In genomic region chr16:32821772-32822449, GRCm38 (mm10) we compare ENCODE assay signal across 11 mouse cellular contexts. TPM values are rescaled to one million over a fixed set of nuclear protein-coding genes. Genes with fewer than 3 reads are reported as not detected.
DNase-seq lines count a peak whose midpoint lies in the region; ATAC-seq and TF ChIP-seq lines count a peak whose summit lies in the region.
"Had no signal": no experiment of that assay in that cellular context is flagged by ENCODE, and none has a peak within 500 bp of the region (broad histone marks: within the 10 kb centered on the region; RNA-seq: fewer than 3 reads in every experiment).

No protein-coding gene starts in this region.

- no peak overlapping the region for H3K4me3 ChIP-seq in heart, embryonic 11.5 days (ENCODE audit: low read depth, low read length)
- no peak overlapping the region for H3K4me3 ChIP-seq in lung, embryonic 16.5 days (ENCODE audit: low read length)
- H3K4me3 ChIP-seq in cerebellum, adult 2 months (replicated peaks; ENCODE audit: insufficient read depth, low read depth, low read length) = no peak overlapping the region

- no peak for TF ChIP-seq CTCF in cerebellum, adult 2 months (IDR thresholded peaks at IDR 0.05; ENCODE audit: borderline replicate concordance, insufficient read depth, low read depth, low read length)

- H3K4me1 ChIP-seq in heart, embryonic 11.5 days (ENCODE audit: control insufficient read depth, insufficient read depth, low read length) = peaks cover 27% of the 10 kb centered on the region
- H3K4me1 ChIP-seq in lung, embryonic 16.5 days (replicated peaks; ENCODE audit: control insufficient read depth, insufficient read depth, low read length) = peaks cover 6% of the 10 kb centered on the region; the same call in 1 of the 2 replicates
- H3K4me1 ChIP-seq in cerebellum, adult 2 months (ENCODE audit: control insufficient read depth, insufficient read depth, low read length) = no peaks in the 10 kb centered on the region

- WGBS in heart, embryonic 11.5 days (ENCODE audit: insufficient replicate concordance) = 29% methylated on average over 10 of the region's 10 CpGs
- 31% methylated on average over 10 of the region's 10 CpGs for WGBS in lung, embryonic 16.5 days
- 81% methylated on average over 10 of the region's 10 CpGs for WGBS in cerebellum, adult 2 months

- H3K9me3 ChIP-seq in heart, embryonic 11.5 days (replicated peaks; ENCODE audit: control insufficient read depth, low read length) = no peaks in the 10 kb centered on the region
- no peaks in the 10 kb centered on the region for H3K9me3 ChIP-seq in lung, embryonic 16.5 days (ENCODE audit: control insufficient read depth, low read length)

- H3K36me3 ChIP-seq in heart, embryonic 11.5 days (ENCODE audit: control insufficient read depth, insufficient read depth, low read length) = peaks cover 14% of the 10 kb centered on the region
- H3K36me3 ChIP-seq in lung, embryonic 16.5 days (ENCODE audit: control insufficient read depth, insufficient read depth, low read length) = peaks cover 17% of the 10 kb centered on the region

- peak; percentile 77 for DNase-seq in 416B (ENCODE audit: low read depth)
- DNase-seq in adipocyte (ENCODE audit: low spot score) = peak; percentile 19
- no peak for DNase-seq in c-Kit-positive CD71-positive TER-119-positive erythroid progenitor cells, embryonic 14.5 days (ENCODE audit: low spot score)
- no peak for DNase-seq in layer of hippocampus, adult 8-10 months (ENCODE audit: low spot score in 2 of 2)
- no peak for DNase-seq in cerebellum, adult 2 months
- DNase-seq: cerebellum, postnatal 14 days; thymus, adult 2 months had no signal

- H3K27ac ChIP-seq in heart, embryonic 11.5 days (ENCODE audit: low read depth, low read length) = peak overlapping the region; percentile 79
- peak overlapping the region; percentile 57; the same call in 1 of the 2 replicates for H3K27ac ChIP-seq in lung, embryonic 16.5 days (ENCODE audit: low read length)
- no peak overlapping the region for H3K27ac ChIP-seq in cerebellum, adult 2 months (ENCODE audit: insufficient read depth, low read length)

- H3K9ac ChIP-seq in heart, embryonic 11.5 days (ENCODE audit: low read depth, low read length) = peak overlapping the region; percentile 39; the same call in 1 of the 2 replicates
- no peak overlapping the region for H3K9ac ChIP-seq in lung, embryonic 16.5 days (ENCODE audit: low read length)

- no peak for TF ChIP-seq POLR2A in cerebellum, adult 2 months (IDR thresholded peaks at IDR 0.05; ENCODE audit: borderline replicate concordance, insufficient read depth, low read length)

- peak; percentile 69 for ATAC-seq in heart, embryonic 11.5 days (replicated peaks; ENCODE audit: insufficient number of reproducible peaks, low FRiP score, low TSS enrichment)
- ATAC-seq in lung, embryonic 16.5 days (ENCODE audit: low read depth) = peak; percentile 82

- H3K4me2 ChIP-seq in heart, embryonic 11.5 days = peak overlapping the region; percentile 31
- H3K4me2 ChIP-seq in lung, embryonic 16.5 days (ENCODE audit: low read depth, low read length) = no peak overlapping the region

- no peaks in the 10 kb centered on the region for H3K27me3 ChIP-seq in heart, embryonic 11.5 days (ENCODE audit: control insufficient read depth, insufficient read depth, low read length)
- no peaks in the 10 kb centered on the region for H3K27me3 ChIP-seq in lung, embryonic 16.5 days (ENCODE audit: control insufficient read depth, insufficient read depth, low read depth, low read length)
- H3K27me3 ChIP-seq in cerebellum, adult 2 months (ENCODE audit: control insufficient read depth, insufficient read depth, low read length) = no peaks in the 10 kb centered on the region; the same call in 1 of the 2 replicates

RNA-seq across cellular contexts. Expression of gene Smbd1, which starts 11.6 kb away (rescaled TPM):
- not detected in 2 replicates for polyA plus RNA-seq in heart, embryonic 11.5 days (2014; fragmentation: Nextera tagmentation; extraction: Ambion mirVana)
- polyA plus RNA-seq in lung, embryonic 16.5 days (2015; fragmentation: Nextera tagmentation; extraction: Ambion mirVana) = 0.31 and 0.55 TPM in 2 replicates
- total RNA-seq in layer of hippocampus, adult 8-10 months (2022) = not detected
- polyA plus RNA-seq in cerebellum, adult 2 months (2012; rRNA removed) = not detected in 2 replicates
- polyA plus RNA-seq: limb, embryonic 14.5 days; neural tube, embryonic 14.5 days had no signal

RNA-seq across cellular contexts. Expression of gene Muc20, which starts 24.7 kb away (rescaled TPM):
- polyA plus RNA-seq in heart, embryonic 11.5 days (2014; fragmentation: Nextera tagmentation; extraction: Ambion mirVana) = 0.21 TPM in 1 of 2 replicates, not detected in the other
- polyA plus RNA-seq in lung, embryonic 16.5 days (2015; fragmentation: Nextera tagmentation; extraction: Ambion mirVana) = 0.11 and 0.34 TPM in 2 replicates
- under 1 TPM in 1 of 4 experiments, not detected in 3; 0.12 TPM for total RNA-seq in layer of hippocampus, adult 8-10 months (2022)
- not detected in 2 replicates for polyA plus RNA-seq in cerebellum, adult 2 months (2012; rRNA removed)
- polyA plus RNA-seq: neural tube, embryonic 14.5 days had no signal

RNA-seq across cellular contexts. Expression of gene Fyttd1, which starts 55.4 kb away (rescaled TPM):
- polyA plus RNA-seq in heart, embryonic 11.5 days (2014; fragmentation: Nextera tagmentation; extraction: Ambion mirVana) = 164 and 172 TPM in 2 replicates
- 96.8 and 100 TPM in 2 replicates for polyA plus RNA-seq in lung, embryonic 16.5 days (2015; fragmentation: Nextera tagmentation; extraction: Ambion mirVana)
- 100 to 1,000 TPM in 3 of 4 experiments, 10 to 100 TPM in 1; 98.8 to 115 (median 109) TPM for total RNA-seq in layer of hippocampus, adult 8-10 months (2022)
- 52.5 and 53.7 TPM in 2 replicates for polyA plus RNA-seq in cerebellum, adult 2 months (2012; rRNA removed)

RNA-seq across cellular contexts. Expression of gene Rubcn, which starts 55.7 kb away (rescaled TPM):
- polyA plus RNA-seq in heart, embryonic 11.5 days (2014; fragmentation: Nextera tagmentation; extraction: Ambion mirVana) = 19.5 and 22.3 TPM in 2 replicates
- polyA plus RNA-seq in lung, embryonic 16.5 days (2015; fragmentation: Nextera tagmentation; extraction: Ambion mirVana) = 21.0 and 21.8 TPM in 2 replicates
- 10 to 100 TPM; 55.2 to 74.8 (median 63.8) TPM for total RNA-seq in layer of hippocampus, adult 8-10 months (2022)
- 71.9 and 73.4 TPM in 2 replicates for polyA plus RNA-seq in cerebellum, adult 2 months (2012; rRNA removed)

Comparison
In these comparisons a context has a peak if more than half of its experiments do, and no peak if none do; other contexts are left out.
1. DNase-seq: peak in 416B (single experiment) and adipocyte (single experiment); none in c-Kit-positive CD71-positive TER-119-positive erythroid progenitor cells, embryonic 14.5 days (single experiment), layer of hippocampus, adult 8-10 months (0 of 2) and cerebellum, adult 2 months (0 of 2).